Mouse (Mus musculus) forebrain, embryonic 13.5 days (tissue): ENCODE measurements at regions not wholly inside any gene's neighbourhood (a gene's known extent, or its start where the extent isn't known, plus 50 kb on each side); places are given as distances from the start of the nearest gene placed in this dataset.
A peak's percentile ranks its signal among the peaks of the same experiment; 100 is the strongest.

ENCODE experiments used
- ATAC-seq: fragments of 200-750 bp; cut with Nextera tagmentation; 2 replicates; pipeline ENCODE4 v1.8.0; 2017
- H3K27ac ChIP-seq: fragments of 300-500 bp; sonication (generic); 2 replicates; pipeline ENCODE4 v1.5.1; 2015; ENCODE audit warnings: inconsistent platforms, mild to moderate bottlenecking, moderate library complexity
- H3K27me3 ChIP-seq: fragments of 300-500 bp; sonication (generic); 2 replicates; pipeline ENCODE4 v1.6.1; 2015; ENCODE audit warnings: mild to moderate bottlenecking, inconsistent platforms
- H3K36me3 ChIP-seq: fragments of 300-500 bp; sonication (generic); 2 replicates; pipeline ENCODE4 v1.6.1; 2015; ENCODE audit warnings: mild to moderate bottlenecking, inconsistent platforms; ENCODE audit not compliant: poor library complexity, severe bottlenecking
- H3K4me1 ChIP-seq: fragments of 300-500 bp; sonication (generic); 2 replicates; pipeline ENCODE4 v1.6.1; 2015; ENCODE audit warnings: inconsistent platforms
- H3K4me2 ChIP-seq: fragments of 300-500 bp; sonication (generic); 2 replicates; pipeline ENCODE4 v1.6.1; 2015; ENCODE audit warnings: inconsistent platforms, mild to moderate bottlenecking, moderate library complexity
- H3K4me3 ChIP-seq: fragments of 300-500 bp; sonication (generic); 2 replicates; pipeline ENCODE4 v1.5.1; 2015; ENCODE audit warnings: mild to moderate bottlenecking, inconsistent platforms
- H3K9ac ChIP-seq: fragments of 300-500 bp; sonication (generic); 2 replicates; pipeline ENCODE4 v1.6.1; 2015; ENCODE audit warnings: mild to moderate bottlenecking, inconsistent platforms
- H3K9me3 ChIP-seq: fragments of 300-500 bp; sonication (generic); replicated peaks from 2 replicates; pipeline ENCODE4 v1.6.1; 2016; ENCODE audit warnings: inconsistent platforms
- WGBS: fragments of 180-500 bp; shearing (Covaris S2); methylation state at CpG from one replicate; pipeline ENCODE4 v1.1.7; 2015; 5-methylcytosine and 5-hydroxymethylcytosine counted together

- Histone ChIP-seq H3K9me3 (no peaks in the 10 kb centered on the region), H3K4me3 (no peak overlapping the region), H3K9ac (no peak overlapping the region), H3K4me2 (no peak overlapping the region), H3K4me1 (peaks cover 20% of the 10 kb centered on the region), H3K27ac (peak overlapping the region; percentile 93), H3K27me3 (no peaks in the 10 kb centered on the region), H3K36me3 (no peaks in the 10 kb centered on the region)
- ATAC-seq = no peak
- 85% methylated on average over 2 of the region's 2 CpGs for WGBS
Observed at GRCm38 (mm10) chr16:77789206-77789605, 187.3 kb upstream of the Gm11146 start.

GRCm38 (mm10) chr16:77788781-77789150, 186.9 kb upstream of the Gm11146 start:
- Histone ChIP-seq H3K27me3 (no peaks in the 10 kb centered on the region), H3K4me3 (no peak overlapping the region), H3K36me3 (no peaks in the 10 kb centered on the region), H3K9ac (no peak overlapping the region), H3K4me2 (0 out of 2 replicates have a peak overlapping the region, but pooled peaks have one; percentile 33), H3K4me1 (peaks cover 20% of the 10 kb centered on the region), H3K9me3 (no peaks in the 10 kb centered on the region), H3K27ac (peak overlapping the region; percentile 93)
- ATAC-seq = peak; percentile 14
- 71% methylated on average over 6 of the region's 6 CpGs for WGBS

GRCm38 (mm10) chr16:77788041-77788780, 186.3 kb upstream of the Gm11146 start:
- 38% methylated on average over 20 of the region's 20 CpGs for whole genome bisulfite sequencing
- ATAC-seq = peak; percentile 96
- Histone ChIP-seq H3K4me3 (no peak overlapping the region), H3K9ac (peak overlapping the region; percentile 59), H3K9me3 (no peaks in the 10 kb centered on the region), H3K4me2 (peak overlapping the region; percentile 33), H3K27ac (peak overlapping the region; percentile 93), H3K27me3 (no peaks in the 10 kb centered on the region), H3K4me1 (peaks cover 20% of the 10 kb centered on the region), H3K36me3 (no peaks in the 10 kb centered on the region)

- Histone ChIP-seq H3K27me3 (no peaks in the 10 kb centered on the region), H3K36me3 (no peaks in the 10 kb centered on the region), H3K9me3 (no peaks in the 10 kb centered on the region), H3K27ac (no peak overlapping the region), H3K4me3 (no peak overlapping the region), H3K9ac (no peak overlapping the region), H3K4me1 (peaks cover 20% of the 10 kb centered on the region), H3K4me2 (no peak overlapping the region)
- WGBS = 78% methylated on average over 5 of the region's 5 CpGs
- ATAC-seq = no peak
Observed at GRCm38 (mm10) chr16:77787025-77787424, 185.1 kb upstream of the Gm11146 start.

- H3K4me2 ChIP-seq = no peak overlapping the region
- 76% methylated on average over 1 of the region's 1 CpGs for WGBS
- H3K9me3 ChIP-seq = no peaks in the 10 kb centered on the region
- H3K9ac ChIP-seq = no peak overlapping the region
- H3K27ac ChIP-seq = no peak overlapping the region
- no peak for ATAC-seq
- H3K4me1 ChIP-seq = no peaks in the 10 kb centered on the region
- H3K36me3 ChIP-seq = no peaks in the 10 kb centered on the region
- H3K4me3 ChIP-seq = no peak overlapping the region
- H3K27me3 ChIP-seq = no peaks in the 10 kb centered on the region
Observed at GRCm38 (mm10) chr16:77779019-77779418, 177.1 kb upstream of the Gm11146 start.

- Histone ChIP-seq H3K9me3 (no peaks in the 10 kb centered on the region), H3K4me2 (no peak overlapping the region), H3K4me1 (no peaks in the 10 kb centered on the region), H3K27ac (no peak overlapping the region), H3K27me3 (no peaks in the 10 kb centered on the region), H3K9ac (no peak overlapping the region), H3K4me3 (no peak overlapping the region), H3K36me3 (no peaks in the 10 kb centered on the region)
- 77% methylated on average over 3 of the region's 3 CpGs for WGBS
- no peak for ATAC-seq
Observed at GRCm38 (mm10) chr16:77772075-77772474, 170.2 kb upstream of the Gm11146 start.

GRCm38 (mm10) chr16:77760926-77761347, 159.0 kb upstream of the Gm11146 start:
- no peak overlapping the region for H3K9ac ChIP-seq
- peak overlapping the region; percentile 68 for H3K27ac ChIP-seq
- H3K27me3 ChIP-seq = no peaks in the 10 kb centered on the region
- no peaks in the 10 kb centered on the region for H3K9me3 ChIP-seq
- ATAC-seq = peak; percentile 56
- WGBS = 59% methylated on average over 4 of the region's 4 CpGs
- H3K4me3 ChIP-seq = no peak overlapping the region
- peaks cover 18% of the 10 kb centered on the region for H3K4me1 ChIP-seq
- no peak overlapping the region for H3K4me2 ChIP-seq
- H3K36me3 ChIP-seq = no peaks in the 10 kb centered on the region

GRCm38 (mm10) chr16:77760479-77760878, 158.6 kb upstream of the Gm11146 start:
- Histone ChIP-seq H3K9me3 (no peaks in the 10 kb centered on the region), H3K27ac (peak overlapping the region; percentile 68), H3K4me3 (no peak overlapping the region), H3K4me2 (no peak overlapping the region), H3K36me3 (no peaks in the 10 kb centered on the region), H3K9ac (no peak overlapping the region), H3K4me1 (peaks cover 18% of the 10 kb centered on the region), H3K27me3 (no peaks in the 10 kb centered on the region)
- peak; percentile 46 for ATAC-seq
- 78% methylated on average over 4 of the region's 4 CpGs for WGBS

- Histone ChIP-seq H3K4me1 (peaks cover 18% of the 10 kb centered on the region), H3K4me2 (peak overlapping the region; percentile 20), H3K27ac (peak overlapping the region; percentile 82), H3K27me3 (no peaks in the 10 kb centered on the region), H3K9me3 (no peaks in the 10 kb centered on the region), H3K4me3 (no peak overlapping the region), H3K36me3 (no peaks in the 10 kb centered on the region), H3K9ac (peak overlapping the region; percentile 8; the same call in 1 of the 2 replicates)
- 58% methylated on average over 10 of the region's 10 CpGs for WGBS
- peak; percentile 82 for ATAC-seq
Observed at GRCm38 (mm10) chr16:77759997-77760396, 158.1 kb upstream of the Gm11146 start.

GRCm38 (mm10) chr16:77754882-77755281, 153.0 kb upstream of the Gm11146 start:
- H3K4me3 ChIP-seq = no peak overlapping the region
- H3K4me2 ChIP-seq = no peak overlapping the region
- ATAC-seq = no peak
- peaks cover 2% of the 10 kb centered on the region; the same call in 1 of the 2 replicates for H3K4me1 ChIP-seq
- no peaks in the 10 kb centered on the region for H3K9me3 ChIP-seq
- no peak overlapping the region for H3K9ac ChIP-seq
- no peaks in the 10 kb centered on the region for H3K27me3 ChIP-seq
- no peak overlapping the region for H3K27ac ChIP-seq
- H3K36me3 ChIP-seq = no peaks in the 10 kb centered on the region
- WGBS = 87% methylated on average over 6 of the region's 6 CpGs

GRCm38 (mm10) chr16:77749474-77749873, 147.6 kb upstream of the Gm11146 start:
- Histone ChIP-seq H3K9me3 (no peaks in the 10 kb centered on the region), H3K4me3 (no peak overlapping the region), H3K36me3 (no peaks in the 10 kb centered on the region), H3K27me3 (no peaks in the 10 kb centered on the region), H3K4me1 (no peaks in the 10 kb centered on the region), H3K9ac (no peak overlapping the region), H3K4me2 (no peak overlapping the region), H3K27ac (no peak overlapping the region)
- ATAC-seq = no peak
- WGBS = 92% methylated on average over 2 of the region's 2 CpGs

GRCm38 (mm10) chr16:77743838-77744237, 141.9 kb upstream of the Gm11146 start:
- Histone ChIP-seq H3K4me2 (no peak overlapping the region), H3K27ac (no peak overlapping the region), H3K4me1 (no peaks in the 10 kb centered on the region), H3K27me3 (no peaks in the 10 kb centered on the region), H3K9me3 (no peaks in the 10 kb centered on the region), H3K36me3 (no peaks in the 10 kb centered on the region), H3K9ac (no peak overlapping the region), H3K4me3 (no peak overlapping the region)
- no peak for ATAC-seq
- WGBS = 85% methylated on average over 6 of the region's 6 CpGs

GRCm38 (mm10) chr16:77738821-77739220, 136.9 kb upstream of the Gm11146 start:
- Histone ChIP-seq H3K4me3 (no peak overlapping the region), H3K36me3 (no peaks in the 10 kb centered on the region), H3K4me1 (peaks cover 3% of the 10 kb centered on the region; the same call in 1 of the 2 replicates), H3K4me2 (no peak overlapping the region), H3K27ac (no peak overlapping the region), H3K9me3 (no peaks in the 10 kb centered on the region), H3K27me3 (no peaks in the 10 kb centered on the region), H3K9ac (no peak overlapping the region)
- ATAC-seq = no peak
- WGBS = 82% methylated on average over 1 of the region's 1 CpGs
